ENCODE assay signal across 15 mouse cellular contexts in the genomic region with DNA sequence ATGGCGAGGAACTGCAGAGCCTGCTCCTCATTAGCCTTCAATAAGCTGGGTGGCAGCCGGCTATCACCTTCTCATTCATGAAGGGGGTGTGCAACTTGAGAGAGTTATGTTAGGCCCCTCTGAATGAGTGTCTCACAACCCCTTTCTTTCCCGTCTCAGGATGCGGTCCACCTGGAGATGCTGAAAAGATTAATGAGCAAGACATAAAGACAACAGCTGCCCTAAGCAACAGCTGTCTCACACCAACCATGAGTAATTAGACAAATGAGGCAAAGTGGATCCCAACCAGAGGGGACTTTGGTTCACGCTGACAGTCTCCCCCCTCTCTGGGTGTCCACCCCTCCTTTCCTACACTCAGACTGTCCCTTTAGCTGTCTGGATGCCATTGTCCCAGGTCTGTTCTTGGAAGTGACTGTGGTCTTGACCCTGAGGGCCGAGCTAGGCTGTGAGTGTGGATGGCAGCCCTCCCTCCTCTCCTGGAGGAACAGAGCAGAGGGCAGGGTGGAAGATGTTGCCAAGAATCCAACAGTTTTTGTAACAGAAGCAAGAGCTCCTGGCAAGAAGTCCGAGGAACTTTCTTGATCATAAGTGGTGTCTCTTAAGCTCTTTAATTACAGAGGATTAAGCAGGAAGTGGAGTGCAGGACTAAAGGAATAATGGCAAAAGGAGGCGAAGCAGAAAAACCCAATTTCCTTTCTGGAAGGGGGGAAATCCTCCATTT.
DNase-seq lines count a peak whose midpoint lies in the region; ATAC-seq and TF ChIP-seq lines count a peak whose summit lies in the region.
"Had no signal": no experiment of that assay in that cellular context is flagged by ENCODE, and none has a peak within 500 bp of the region (broad histone marks: within the 10 kb centered on the region; RNA-seq: fewer than 3 reads in every experiment).

No protein-coding gene starts in this region.

- peak; percentile 70 for DNase-seq in heart, adult 11 months
- no peak for DNase-seq in heart, embryonic 10.5 days (ENCODE audit: low spot score)
- no peak for DNase-seq in midbrain, embryonic 11.5 days (ENCODE audit: low spot score, missing footprints)
- DNase-seq in forebrain, postnatal 0 days = no peak
- no peak for DNase-seq in gastrocnemius, adult 18-20 months (ENCODE audit: low spot score)
- DNase-seq: adrenal gland, adult 2 months; cerebellum, adult 2 months; lung, adult 18-20 months; right cerebral cortex, postnatal 25 days; thymus, postnatal 36 days had no signal

- no peaks in the 10 kb centered on the region for H3K27me3 ChIP-seq in heart, embryonic 10.5 days (ENCODE audit: insufficient read depth, poor library complexity, severe bottlenecking)
- no peaks in the 10 kb centered on the region for H3K27me3 ChIP-seq in midbrain, embryonic 15.5 days (replicated peaks)
- H3K27me3 ChIP-seq in midbrain, embryonic 11.5 days (ENCODE audit: control insufficient read depth, insufficient read depth, low read length) = no peaks in the 10 kb centered on the region
- H3K27me3 ChIP-seq in forebrain, postnatal 0 days (ENCODE audit: insufficient read depth, low read length) = no peaks in the 10 kb centered on the region; the same call in 1 of the 2 replicates
- no peaks in the 10 kb centered on the region for H3K27me3 ChIP-seq in stomach, embryonic 16.5 days (ENCODE audit: control insufficient read depth, insufficient read depth, low read length)
- H3K27me3 ChIP-seq: limb, embryonic 15.5 days had no signal

- H3K4me1 ChIP-seq in heart, embryonic 10.5 days = peaks cover 9% of the 10 kb centered on the region
- peaks cover 22% of the 10 kb centered on the region for H3K4me1 ChIP-seq in midbrain, embryonic 15.5 days
- no peaks in the 10 kb centered on the region for H3K4me1 ChIP-seq in midbrain, embryonic 11.5 days (ENCODE audit: control insufficient read depth, insufficient read depth, low read length)
- H3K4me1 ChIP-seq in forebrain, postnatal 0 days (ENCODE audit: insufficient read depth) = no peaks in the 10 kb centered on the region; the same call in 1 of the 2 replicates
- peaks cover 6% of the 10 kb centered on the region; the same call in 1 of the 2 replicates for H3K4me1 ChIP-seq in stomach, embryonic 16.5 days (ENCODE audit: control insufficient read depth, insufficient read depth, low read length)

- 0 out of 2 replicates have a peak, but pooled peaks have one; percentile 14 for ATAC-seq in midbrain, embryonic 15.5 days (replicated peaks)
- no peak for ATAC-seq in midbrain, embryonic 11.5 days (ENCODE audit: low FRiP score)
- ATAC-seq in forebrain, postnatal 0 days = peak; percentile 23; the same call in 1 of the 2 replicates
- ATAC-seq in stomach, embryonic 16.5 days (ENCODE audit: insufficient read depth, low FRiP score) = peak; percentile 29
- no peak for ATAC-seq in megakaryocyte progenitor cell, adult 5-6 weeks (replicated peaks; ENCODE audit: poor library complexity)

- no peaks in the 10 kb centered on the region for H3K9me3 ChIP-seq in heart, embryonic 10.5 days
- no peaks in the 10 kb centered on the region for H3K9me3 ChIP-seq in midbrain, embryonic 15.5 days
- no peaks in the 10 kb centered on the region; the same call in 1 of the 2 replicates for H3K9me3 ChIP-seq in midbrain, embryonic 11.5 days (ENCODE audit: control insufficient read depth, low read length)
- H3K9me3 ChIP-seq in forebrain, postnatal 0 days (ENCODE audit: low read length) = no peaks in the 10 kb centered on the region
- H3K9me3 ChIP-seq in stomach, embryonic 16.5 days (replicated peaks; ENCODE audit: control insufficient read depth, low read length) = no peaks in the 10 kb centered on the region
- H3K9me3 ChIP-seq: limb, embryonic 15.5 days had no signal

- peaks cover 15% of the 10 kb centered on the region for H3K36me3 ChIP-seq in heart, embryonic 10.5 days
- H3K36me3 ChIP-seq in midbrain, embryonic 15.5 days (replicated peaks) = no peaks in the 10 kb centered on the region
- H3K36me3 ChIP-seq in midbrain, embryonic 11.5 days (ENCODE audit: control insufficient read depth, insufficient read depth, low read length) = no peaks in the 10 kb centered on the region
- no peaks in the 10 kb centered on the region for H3K36me3 ChIP-seq in forebrain, postnatal 0 days (ENCODE audit: insufficient read depth)
- H3K36me3 ChIP-seq in stomach, embryonic 16.5 days (ENCODE audit: control insufficient read depth, insufficient read depth, low read length) = no peaks in the 10 kb centered on the region
- H3K36me3 ChIP-seq: limb, embryonic 15.5 days had no signal

- no peak overlapping the region for H3K4me2 ChIP-seq in midbrain, embryonic 15.5 days
- H3K4me2 ChIP-seq in midbrain, embryonic 11.5 days = no peak overlapping the region
- H3K4me2 ChIP-seq in forebrain, postnatal 0 days (ENCODE audit: low read depth) = no peak overlapping the region
- no peak overlapping the region for H3K4me2 ChIP-seq in stomach, embryonic 16.5 days (ENCODE audit: low read depth, low read length)
- H3K4me2 ChIP-seq: limb, embryonic 15.5 days had no signal

- no peak overlapping the region for H3K27ac ChIP-seq in heart, embryonic 10.5 days
- H3K27ac ChIP-seq in midbrain, embryonic 15.5 days = no peak overlapping the region
- no peak overlapping the region for H3K27ac ChIP-seq in midbrain, embryonic 11.5 days (ENCODE audit: low read depth, low read length)
- H3K27ac ChIP-seq in forebrain, postnatal 0 days (ENCODE audit: low read depth, low read length) = no peak overlapping the region
- H3K27ac ChIP-seq in stomach, embryonic 16.5 days (ENCODE audit: low read length) = no peak overlapping the region
- H3K27ac ChIP-seq: left cerebral cortex, adult 2 months; limb, embryonic 15.5 days had no signal

- no peak overlapping the region for H3K9ac ChIP-seq in midbrain, embryonic 15.5 days
- no peak overlapping the region for H3K9ac ChIP-seq in midbrain, embryonic 11.5 days (ENCODE audit: low read length)
- no peak overlapping the region for H3K9ac ChIP-seq in forebrain, postnatal 0 days
- H3K9ac ChIP-seq in stomach, embryonic 16.5 days (ENCODE audit: low read length) = no peak overlapping the region
- H3K9ac ChIP-seq: limb, embryonic 15.5 days had no signal

- 79% methylated on average over 8 of the region's 8 CpGs for WGBS in heart, embryonic 10.5 days
- WGBS in midbrain, embryonic 15.5 days = 50% methylated on average over 8 of the region's 8 CpGs
- 67% methylated on average over 8 of the region's 8 CpGs for WGBS in midbrain, embryonic 11.5 days
- 21% methylated on average over 8 of the region's 8 CpGs for WGBS in forebrain, postnatal 0 days
- WGBS in stomach, embryonic 16.5 days = 48% methylated on average over 8 of the region's 8 CpGs

- no peak for TF ChIP-seq CTCF in forebrain, postnatal 0 days (IDR thresholded peaks at IDR 0.05; ENCODE audit: low read depth)

- no peak overlapping the region for H3K4me3 ChIP-seq in heart, embryonic 10.5 days
- H3K4me3 ChIP-seq in midbrain, embryonic 15.5 days = no peak overlapping the region
- no peak overlapping the region for H3K4me3 ChIP-seq in midbrain, embryonic 11.5 days (ENCODE audit: low read depth, low read length)
- no peak overlapping the region for H3K4me3 ChIP-seq in forebrain, postnatal 0 days (ENCODE audit: low read depth, low read length)
- no peak overlapping the region for H3K4me3 ChIP-seq in stomach, embryonic 16.5 days (replicated peaks; ENCODE audit: low read length)
- H3K4me3 ChIP-seq: left cerebral cortex, adult 2 months; limb, embryonic 15.5 days had no signal

Comparison
In these comparisons a context has a peak if more than half of its experiments do, and no peak if none do; other contexts are left out.
1. ATAC-seq: peak in midbrain, embryonic 15.5 days (single experiment), forebrain, postnatal 0 days (single experiment) and stomach, embryonic 16.5 days (single experiment); none in midbrain, embryonic 11.5 days (single experiment) and megakaryocyte progenitor cell, adult 5-6 weeks (single experiment).